Mouse (Mus musculus) brain, embryonic 14.5 days (tissue): ENCODE data around the gene Sgtb.

Experiments used
- CTCF ChIP-seq: fragments of 200-500 bp; IDR thresholded peaks from 2 replicates; pipeline ENCODE4 v1.5.1; 2012; ENCODE audit warnings: inconsistent platforms, mild to moderate bottlenecking, moderate library complexity, borderline replicate concordance; ENCODE audit not compliant: insufficient read depth, insufficient read length; ENCODE audit errors: extremely low read depth
- POLR2A ChIP-seq: fragments of 200-500 bp; IDR thresholded peaks from 2 replicates; pipeline ENCODE4 v1.6.1; 2012; ENCODE audit warnings: mild to moderate bottlenecking, inconsistent platforms, borderline replicate concordance; ENCODE audit not compliant: poor library complexity, insufficient read depth, insufficient read length, severe bottlenecking; ENCODE audit errors: extremely low read depth

- peak; percentile 2; the same call in 1 of the 2 replicates for TF ChIP-seq CTCF
- no peak for TF ChIP-seq POLR2A
Observed at GRCm38 (mm10) chr13:104113782-104114181, 4.2 kb downstream of the Sgtb start.
